Mouse (Mus musculus) lung, adult 2 months (tissue): ENCODE measurements around the gene Hck.

ENCODE experiments used
- CTCF ChIP-seq: fragments of 200-500 bp; IDR thresholded peaks from 2 replicates; pipeline ENCODE4 v1.5.1; 2011; ENCODE audit warnings: mild to moderate bottlenecking, low read length, control low read depth; ENCODE audit not compliant: insufficient read depth
- POLR2A ChIP-seq: fragments of 200-500 bp; IDR thresholded peaks from 2 replicates; pipeline ENCODE4 v1.6.1; 2011; ENCODE audit warnings: low read depth, mild to moderate bottlenecking, control low read depth, low read length, borderline replicate concordance; ENCODE audit errors: extremely low read depth

DNA sequence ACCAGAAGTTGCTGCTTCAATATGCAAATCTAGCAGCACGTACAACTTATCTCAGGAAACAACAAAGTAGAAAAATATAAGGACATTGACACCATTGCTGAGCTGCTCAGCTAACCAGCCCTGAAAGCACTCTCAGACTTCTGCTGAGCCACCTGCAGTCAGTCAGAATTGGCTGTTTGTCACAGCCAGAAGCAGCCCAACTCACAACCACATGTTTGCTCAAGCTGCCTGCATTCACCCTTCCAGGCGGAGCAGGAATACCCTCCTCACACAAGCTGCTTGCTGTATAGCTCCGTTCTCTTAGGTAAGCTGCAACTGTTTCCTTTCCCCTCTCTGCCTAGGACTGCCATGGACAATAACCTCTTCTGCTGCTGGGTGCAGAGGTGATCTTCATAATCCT lies 44.9 kb upstream of the Hck start:
- TF ChIP-seq POLR2A, result no peak
- no peak for TF ChIP-seq CTCF
